Mouse (Mus musculus) colon, adult 2 months (tissue): Measurements from ENCODE around the gene H2al1b. TPM values are rescaled to one million over a fixed set of nuclear protein-coding genes. Genes with fewer than 3 reads are reported as not detected.

Experiments
- polyA plus RNA-seq: library from polyadenylated mRNA; depleted of rRNA; stranded (reverse); fragments of >200 nt; gene quantifications from 2 replicates; pipeline ENCODE4 v1.2.3, GENCODE M21; 2012; rRNA removed

H2al1b gene
- not detected in 2 replicates for polyA plus RNA-seq

DNA sequence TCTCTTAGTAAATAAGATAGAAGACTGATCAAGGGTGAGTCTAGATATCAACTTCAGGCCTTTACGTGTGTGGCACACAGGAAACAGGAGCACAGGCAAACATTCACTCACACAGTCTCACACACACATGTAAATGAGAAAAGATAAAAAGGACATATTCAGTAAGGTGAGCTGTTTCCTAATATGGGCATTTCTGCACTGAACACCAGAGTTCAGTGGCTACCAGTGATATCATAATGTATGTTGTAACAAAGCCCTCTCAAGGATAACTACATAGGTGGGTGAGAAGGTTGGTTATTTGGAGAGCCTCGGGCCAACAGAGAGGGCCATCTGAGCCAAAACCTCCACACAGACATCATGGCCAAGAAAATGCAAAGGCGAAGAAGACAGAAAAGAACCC, at the start of gene H2al1b:
H2al1b (plus strand) TSS at position 301 of the 400 bp plus-strand sequence.

DNA sequence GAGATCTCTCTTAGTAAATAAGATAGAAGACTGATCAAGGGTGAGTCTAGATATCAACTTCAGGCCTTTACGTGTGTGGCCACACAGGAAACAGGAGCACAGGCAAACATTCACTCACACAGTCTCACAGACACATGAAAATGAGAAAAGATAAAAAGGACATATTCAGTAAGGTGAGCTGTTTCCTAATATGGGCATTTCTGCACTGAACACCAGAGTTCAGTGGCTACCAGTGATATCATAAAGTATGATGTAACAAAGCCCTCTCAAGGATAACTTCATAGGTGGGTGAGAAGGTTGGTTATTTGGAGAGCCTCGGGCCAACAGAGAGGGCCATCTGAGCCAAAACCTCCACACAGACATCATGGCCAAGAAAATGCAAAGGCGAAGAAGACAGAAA, 3.3 kb upstream of the H2al1b start, which contains the start of gene H2al1a:
H2al1a (plus strand) TSS at position 301 of the 400 bp plus-strand sequence.

DNA sequence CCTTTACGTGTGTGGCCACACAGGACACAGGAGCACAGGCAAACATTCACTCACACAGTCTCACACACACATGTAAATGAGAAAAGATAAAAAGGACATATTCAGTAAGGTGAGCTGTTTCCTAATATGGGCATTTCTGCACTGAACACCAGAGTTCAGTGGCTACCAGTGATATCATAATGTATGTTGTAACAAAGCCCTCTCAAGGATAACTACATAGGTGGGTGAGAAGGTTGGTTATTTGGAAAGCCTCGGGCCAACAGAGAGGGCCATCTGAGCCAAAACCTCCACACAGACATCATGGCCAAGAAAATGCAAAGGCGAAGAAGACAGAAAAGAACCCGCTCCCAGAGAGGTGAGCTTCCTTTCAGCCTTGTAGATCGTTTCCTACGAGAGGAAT, 3.1 kb downstream of the H2al1b start, which contains the start of gene H2al1c:
H2al1c (plus strand) TSS at position 301 of the 400 bp plus-strand sequence.

DNA sequence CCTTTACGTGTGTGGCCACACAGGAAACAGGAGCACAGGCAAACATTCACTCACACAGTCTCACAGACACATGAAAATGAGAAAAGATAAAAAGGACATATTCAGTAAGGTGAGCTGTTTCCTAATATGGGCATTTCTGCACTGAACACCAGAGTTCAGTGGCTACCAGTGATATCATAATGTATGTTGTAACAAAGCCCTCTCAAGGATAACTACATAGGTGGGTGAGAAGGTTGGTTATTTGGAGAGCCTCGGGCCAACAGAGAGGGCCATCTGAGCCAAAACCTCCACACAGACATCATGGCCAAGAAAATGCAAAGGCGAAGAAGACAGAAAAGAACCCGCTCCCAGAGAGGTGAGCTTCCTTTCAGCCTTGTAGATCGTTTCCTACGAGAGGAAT, 6.3 kb downstream of the H2al1b start, which contains the start of gene H2al1d:
H2al1d (plus strand) TSS at position 301 of the 400 bp plus-strand sequence.

DNA sequence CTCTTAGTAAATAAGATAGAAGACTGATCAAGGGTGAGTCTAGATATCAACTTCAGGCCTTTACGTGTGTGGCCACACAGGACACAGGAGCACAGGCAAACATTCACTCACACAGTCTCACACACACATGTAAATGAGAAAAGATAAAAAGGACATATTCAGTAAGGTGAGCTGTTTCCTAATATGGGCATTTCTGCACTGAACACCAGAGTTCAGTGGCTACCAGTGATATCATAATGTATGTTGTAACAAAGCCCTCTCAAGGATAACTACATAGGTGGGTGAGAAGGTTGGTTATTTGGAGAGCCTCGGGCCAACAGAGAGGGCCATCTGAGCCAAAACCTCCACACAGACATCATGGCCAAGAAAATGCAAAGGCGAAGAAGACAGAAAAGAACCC, 9.4 kb downstream of the H2al1b start, which contains the start of gene H2al1e:
H2al1e (plus strand) TSS at position 301 of the 400 bp plus-strand sequence.

DNA sequence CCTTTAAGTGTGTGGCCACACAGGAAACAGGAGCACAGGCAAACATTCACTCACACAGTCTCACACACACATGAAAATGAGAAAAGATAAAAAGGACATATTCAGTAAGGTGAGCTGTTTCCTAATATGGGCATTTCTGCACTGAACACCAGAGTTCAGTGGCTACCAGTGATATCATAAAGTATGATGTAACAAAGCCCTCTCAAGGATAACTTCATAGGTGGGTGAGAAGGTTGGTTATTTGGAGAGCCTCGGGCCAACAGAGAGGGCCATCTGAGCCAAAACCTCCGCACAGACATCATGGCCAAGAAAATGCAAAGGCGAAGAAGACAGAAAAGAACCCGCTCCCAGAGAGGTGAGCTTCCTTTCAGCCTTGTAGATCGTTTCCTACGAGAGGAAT, 12.6 kb downstream of the H2al1b start, which contains the start of gene H2al1f:
H2al1f (plus strand) TSS at position 301 of the 400 bp plus-strand sequence.

DNA sequence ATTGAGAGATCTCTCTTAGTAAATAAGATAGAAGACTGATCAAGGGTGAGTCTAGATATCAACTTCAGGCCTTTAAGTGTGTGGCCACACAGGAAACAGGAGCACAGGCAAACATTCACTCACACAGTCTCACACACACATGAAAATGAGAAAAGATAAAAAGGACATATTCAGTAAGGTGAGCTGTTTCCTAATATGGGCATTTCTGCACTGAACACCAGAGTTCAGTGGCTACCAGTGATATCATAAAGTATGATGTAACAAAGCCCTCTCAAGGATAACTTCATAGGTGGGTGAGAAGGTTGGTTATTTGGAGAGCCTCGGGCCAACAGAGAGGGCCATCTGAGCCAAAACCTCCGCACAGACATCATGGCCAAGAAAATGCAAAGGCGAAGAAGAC, 15.7 kb downstream of the H2al1b start, which contains the start of gene H2al1g:
H2al1g (plus strand) TSS at position 301 of the 400 bp plus-strand sequence.

DNA sequence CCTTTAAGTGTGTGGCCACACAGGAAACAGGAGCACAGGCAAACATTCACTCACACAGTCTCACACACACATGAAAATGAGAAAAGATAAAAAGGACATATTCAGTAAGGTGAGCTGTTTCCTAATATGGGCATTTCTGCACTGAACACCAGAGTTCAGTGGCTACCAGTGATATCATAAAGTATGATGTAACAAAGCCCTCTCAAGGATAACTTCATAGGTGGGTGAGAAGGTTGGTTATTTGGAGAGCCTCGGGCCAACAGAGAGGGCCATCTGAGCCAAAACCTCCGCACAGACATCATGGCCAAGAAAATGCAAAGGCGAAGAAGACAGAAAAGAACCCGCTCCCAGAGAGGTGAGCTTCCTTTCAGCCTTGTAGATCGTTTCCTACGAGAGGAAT, 19.0 kb downstream of the H2al1b start, which contains the start of gene H2al1h:
H2al1h (plus strand) TSS at position 301 of the 400 bp plus-strand sequence.

DNA sequence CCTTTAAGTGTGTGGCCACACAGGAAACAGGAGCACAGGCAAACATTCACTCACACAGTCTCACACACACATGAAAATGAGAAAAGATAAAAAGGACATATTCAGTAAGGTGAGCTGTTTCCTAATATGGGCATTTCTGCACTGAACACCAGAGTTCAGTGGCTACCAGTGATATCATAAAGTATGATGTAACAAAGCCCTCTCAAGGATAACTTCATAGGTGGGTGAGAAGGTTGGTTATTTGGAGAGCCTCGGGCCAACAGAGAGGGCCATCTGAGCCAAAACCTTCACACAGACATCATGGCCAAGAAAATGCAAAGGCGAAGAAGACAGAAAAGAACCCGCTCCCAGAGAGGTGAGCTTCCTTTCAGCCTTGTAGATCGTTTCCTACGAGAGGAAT, 22.1 kb downstream of the H2al1b start, which contains the start of gene H2al1i:
H2al1i (plus strand) TSS at position 301 of the 400 bp plus-strand sequence.

DNA sequence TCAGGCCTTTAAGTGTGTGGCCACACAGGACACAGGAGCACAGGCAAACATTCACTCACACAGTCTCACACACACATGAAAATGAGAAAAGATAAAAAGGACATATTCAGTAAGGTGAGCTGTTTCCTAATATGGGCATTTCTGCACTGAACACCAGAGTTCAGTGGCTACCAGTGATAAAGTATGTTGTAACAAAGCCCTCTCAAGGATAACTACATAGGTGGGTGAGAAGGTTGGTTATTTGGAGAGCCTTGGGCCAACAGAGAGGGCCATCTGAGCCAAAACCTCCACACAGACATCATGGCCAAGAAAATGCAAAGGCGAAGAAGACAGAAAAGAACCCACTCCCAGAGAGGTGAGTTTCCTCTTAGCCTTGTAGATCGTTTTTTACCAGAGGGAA, 25.3 kb downstream of the H2al1b start, which contains the start of gene H2al1j:
H2al1j (plus strand) TSS at position 301 of the 400 bp plus-strand sequence.

Other genes with a start within 250 kb of the H2al1b start
- not detected in 2 replicates for gene H2al1a, start 3.2 kb upstream of the H2al1b start, polyA plus RNA-seq
- gene H2al1c, start 3.2 kb downstream of the H2al1b start, polyA plus RNA-seq: not detected in 2 replicates
- not detected in 2 replicates for gene H2al1d, start 6.4 kb downstream of the H2al1b start, polyA plus RNA-seq
- gene H2al1e, start 9.5 kb downstream of the H2al1b start, polyA plus RNA-seq: not detected in 2 replicates
- not detected in 2 replicates for gene H2al1f, start 12.7 kb downstream of the H2al1b start, polyA plus RNA-seq
- not detected in 2 replicates for gene H2al1g, start 15.8 kb downstream of the H2al1b start, polyA plus RNA-seq
- gene H2al1h, start 19.1 kb downstream of the H2al1b start, polyA plus RNA-seq: not detected in 2 replicates
- gene H2al1i, start 22.2 kb downstream of the H2al1b start, polyA plus RNA-seq: not detected in 2 replicates
- gene H2al1j, start 25.4 kb downstream of the H2al1b start, polyA plus RNA-seq: not detected in 2 replicates